Mouse (Mus musculus) intestine, embryonic 16.5 days (tissue): Measurements from ENCODE around the gene Shisa6. TPM values are rescaled to one million over a fixed set of nuclear protein-coding genes. Genes with fewer than 3 reads are reported as not detected.
A peak's percentile ranks its signal among the peaks of the same experiment; 100 is the strongest.

ENCODE experiments used
- ATAC-seq: fragments of 200-750 bp; cut with Nextera tagmentation; 2 replicates; pipeline ENCODE4 v1.8.0; 2017; ENCODE audit warnings: moderate TSS enrichment, moderate library complexity
- H3K27ac ChIP-seq: fragments of 300-500 bp; sonication (generic); 2 replicates; pipeline ENCODE4 v1.5.1; 2014; ENCODE audit warnings: mild to moderate bottlenecking, low read length
- H3K27me3 ChIP-seq: fragments of 300-500 bp; sonication (generic); replicated peaks from 2 replicates; pipeline ENCODE4 v1.6.1; 2014; ENCODE audit warnings: low read length, control low read depth, mixed read lengths; ENCODE audit not compliant: control insufficient read depth, insufficient read depth
- H3K36me3 ChIP-seq: fragments of 300-500 bp; sonication (generic); 2 replicates; pipeline ENCODE4 v1.6.1; 2014; ENCODE audit warnings: low read length, control low read depth; ENCODE audit not compliant: control insufficient read depth, insufficient read depth
- H3K4me1 ChIP-seq: fragments of 300-500 bp; sonication (generic); 2 replicates; pipeline ENCODE4 v1.6.1; 2014; ENCODE audit warnings: low read length, control low read depth, mixed read lengths; ENCODE audit not compliant: control insufficient read depth, insufficient read depth
- H3K4me2 ChIP-seq: fragments of 300-500 bp; sonication (generic); 2 replicates; pipeline ENCODE4 v1.6.1; 2014; ENCODE audit warnings: low read depth, low read length, control low read depth
- H3K4me3 ChIP-seq: fragments of 300-500 bp; sonication (generic); 2 replicates; pipeline ENCODE4 v1.5.1; 2014; ENCODE audit warnings: mild to moderate bottlenecking, low read length
- H3K9ac ChIP-seq: fragments of 300-500 bp; sonication (generic); 2 replicates; pipeline ENCODE4 v1.6.1; 2014; ENCODE audit warnings: low read depth, low read length
- H3K9me3 ChIP-seq: fragments of 300-500 bp; sonication (generic); 2 replicates; pipeline ENCODE4 v1.6.1; 2016; ENCODE audit warnings: low read length, control low read depth; ENCODE audit not compliant: control insufficient read depth
- WGBS: fragments of 180-500 bp; shearing (Covaris S2); extraction: QIAGEN DNeasy Blood & Tissue Kit; methylation state at CpG from one replicate; pipeline ENCODE4 v1.1.7; 2014; 5-methylcytosine and 5-hydroxymethylcytosine counted together
- polyA plus RNA-seq: library from polyadenylated mRNA; unstranded; fragments of >200 nt; fragmentation: Nextera tagmentation; extraction: Ambion mirVana; gene quantifications from 2 replicates; pipeline ENCODE4 v1.2.1, GENCODE M21; 2015

Shisa6 gene
- polyA plus RNA-seq, 1 experiment from 2014 or later, result 0.06 TPM

- Histone ChIP-seq H3K27me3 (peaks cover 50% of the 10 kb centered on the region), H3K27ac (no peak overlapping the region), H3K36me3 (no peaks in the 10 kb centered on the region)
Measured at GRCm38 (mm10) chr11:66528146-66528545, 2.4 kb upstream of the Shisa6 start.

GRCm38 (mm10) chr11:66527343-66527742 is 1.6 kb upstream of the Shisa6 start:
- Histone ChIP-seq H3K27me3 (peaks cover 58% of the 10 kb centered on the region), H3K36me3 (no peaks in the 10 kb centered on the region), H3K9me3 (no peaks in the 10 kb centered on the region), H3K4me3 (no peak overlapping the region), H3K9ac (no peak overlapping the region), H3K27ac (no peak overlapping the region), H3K4me1 (peaks cover 9% of the 10 kb centered on the region), H3K4me2 (no peak overlapping the region)
- WGBS, result 2% methylated on average over 5 of the region's 5 CpGs
- no peak for ATAC-seq

More at GRCm38 (mm10) chr11:66528146-66528545, 2.4 kb upstream of the Shisa6 start:
- no peak for ATAC-seq
- Histone ChIP-seq H3K4me3 (no peak overlapping the region), H3K4me1 (peaks cover 9% of the 10 kb centered on the region), H3K4me2 (no peak overlapping the region), H3K9ac (no peak overlapping the region), H3K9me3 (no peaks in the 10 kb centered on the region)

DNA sequence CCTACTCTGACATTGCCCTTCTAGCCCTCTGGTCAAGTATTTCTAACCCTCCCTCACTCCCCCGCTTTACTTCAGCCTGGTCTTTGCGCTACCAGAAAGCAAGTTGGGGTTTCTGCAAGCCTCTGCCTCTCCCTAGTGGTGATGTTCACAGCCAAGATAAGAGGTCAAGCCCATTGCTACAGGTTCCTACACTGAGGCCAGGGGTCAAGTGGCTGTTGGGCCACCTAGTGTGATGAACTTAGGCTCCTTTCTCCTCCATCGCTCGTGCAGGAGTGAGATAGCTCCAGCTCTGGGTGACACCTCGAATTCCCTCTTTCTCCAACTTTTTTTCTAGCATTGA is 1.2 kb upstream of the Shisa6 start:
- no peaks in the 10 kb centered on the region for H3K36me3 ChIP-seq
- H3K4me2 ChIP-seq, result peak overlapping the region; percentile 97
- peak overlapping the region; percentile 60 for H3K4me3 ChIP-seq
- H3K9me3 ChIP-seq, result no peaks in the 10 kb centered on the region
- peaks cover 60% of the 10 kb centered on the region for H3K27me3 ChIP-seq
- no peak overlapping the region for H3K9ac ChIP-seq
- no peak overlapping the region for H3K27ac ChIP-seq
- H3K4me1 ChIP-seq, result peaks cover 9% of the 10 kb centered on the region
- ATAC-seq, result peak; percentile 42
- WGBS, result 5% methylated on average over 5 of the region's 5 CpGs

- Histone ChIP-seq H3K27me3 (peaks cover 60% of the 10 kb centered on the region), H3K4me2 (peak overlapping the region; percentile 97), H3K9me3 (no peaks in the 10 kb centered on the region), H3K36me3 (no peaks in the 10 kb centered on the region), H3K9ac (peak overlapping the region; percentile 54), H3K4me3 (peak overlapping the region; percentile 60), H3K27ac (no peak overlapping the region), H3K4me1 (peaks cover 9% of the 10 kb centered on the region)
- ATAC-seq, result peak; percentile 77
- WGBS, result under 1% methylated on average over 106 of the region's 126 CpGs
Measured at GRCm38 (mm10) chr11:66526046-66526980, 549 bp upstream of the Shisa6 start.

GRCm38 (mm10) chr11:66524251-66524650 is 1.5 kb downstream of the Shisa6 start:
- H3K27me3 ChIP-seq, result peaks cover 58% of the 10 kb centered on the region
- no peak overlapping the region for H3K4me2 ChIP-seq
- H3K4me1 ChIP-seq, result peaks cover 9% of the 10 kb centered on the region
- H3K4me3 ChIP-seq, result no peak overlapping the region
- no peaks in the 10 kb centered on the region for H3K9me3 ChIP-seq
- ATAC-seq, result no peak
- no peak overlapping the region for H3K27ac ChIP-seq
- H3K9ac ChIP-seq, result no peak overlapping the region
- WGBS, result 54% methylated on average over 4 of the region's 4 CpGs
- H3K36me3 ChIP-seq, result no peaks in the 10 kb centered on the region

DNA sequence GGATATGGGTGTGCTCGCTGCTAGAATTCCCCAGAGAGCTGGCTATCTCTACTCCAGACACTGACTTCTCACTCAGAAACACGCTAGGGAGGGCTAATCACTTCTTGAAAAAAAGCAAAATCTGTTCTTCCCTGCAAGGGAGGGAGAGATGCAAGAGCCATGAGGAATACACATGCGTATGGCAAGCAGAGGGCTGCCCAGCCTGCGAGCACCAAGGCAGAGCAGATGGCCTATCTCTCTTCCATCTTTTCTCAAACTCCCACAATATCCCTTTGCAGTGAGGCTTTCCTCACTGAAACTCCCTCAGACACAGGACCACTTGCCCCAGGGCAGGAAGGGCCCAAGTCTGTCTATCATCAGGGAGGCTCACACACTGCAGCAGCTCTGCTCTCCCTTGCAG is 3.4 kb downstream of the Shisa6 start:
- peaks cover 51% of the 10 kb centered on the region for H3K27me3 ChIP-seq
- ATAC-seq, result no peak

GRCm38 (mm10) chr11:66519386-66519785 is 6.4 kb downstream of the Shisa6 start:
- H3K4me3 ChIP-seq, result no peak overlapping the region
- H3K4me2 ChIP-seq, result no peak overlapping the region
- no peak overlapping the region for H3K27ac ChIP-seq
- 71% methylated on average over 6 of the region's 6 CpGs for WGBS
- ATAC-seq, result no peak
- H3K9ac ChIP-seq, result no peak overlapping the region
- no peaks in the 10 kb centered on the region for H3K4me1 ChIP-seq
- no peaks in the 10 kb centered on the region for H3K9me3 ChIP-seq
- H3K36me3 ChIP-seq, result no peaks in the 10 kb centered on the region
- H3K27me3 ChIP-seq, result peaks cover 22% of the 10 kb centered on the region

More for the DNA sequence above, 3.4 kb downstream of the Shisa6 start:
- H3K9ac ChIP-seq, result no peak overlapping the region
- WGBS, result 74% methylated on average over 4 of the region's 4 CpGs
- no peaks in the 10 kb centered on the region for H3K36me3 ChIP-seq
- H3K4me3 ChIP-seq, result no peak overlapping the region
- peaks cover 9% of the 10 kb centered on the region for H3K4me1 ChIP-seq
- no peaks in the 10 kb centered on the region for H3K9me3 ChIP-seq
- no peak overlapping the region for H3K4me2 ChIP-seq
- H3K27ac ChIP-seq, result no peak overlapping the region

DNA sequence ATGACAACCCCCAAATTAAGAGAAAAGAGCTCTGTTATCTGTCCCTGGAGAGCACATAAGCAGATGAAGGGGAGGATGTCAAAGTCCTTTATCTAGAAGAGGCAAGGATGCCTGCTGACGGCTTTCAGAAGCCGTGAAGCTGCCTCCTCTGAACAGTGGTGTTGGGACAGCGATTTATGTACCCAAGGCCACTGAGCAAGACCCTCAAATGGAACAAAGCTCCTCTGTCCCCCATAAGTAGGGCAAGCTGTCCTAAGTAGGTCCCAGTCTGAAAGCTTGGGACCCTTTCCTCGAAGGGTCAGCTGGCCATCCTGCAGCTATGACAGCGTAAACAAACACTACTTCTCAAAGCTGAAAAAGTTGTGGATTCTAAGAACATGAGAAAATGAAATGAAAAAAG is 11.4 kb downstream of the Shisa6 start:
- no peak overlapping the region for H3K4me3 ChIP-seq
- no peak overlapping the region for H3K9ac ChIP-seq
- no peaks in the 10 kb centered on the region for H3K9me3 ChIP-seq
- ATAC-seq, result no peak
- H3K27ac ChIP-seq, result no peak overlapping the region
- 67% methylated on average over 5 of the region's 5 CpGs for WGBS
- no peaks in the 10 kb centered on the region for H3K36me3 ChIP-seq
- H3K27me3 ChIP-seq, result no peaks in the 10 kb centered on the region
- no peaks in the 10 kb centered on the region for H3K4me1 ChIP-seq
- H3K4me2 ChIP-seq, result no peak overlapping the region

GRCm38 (mm10) chr11:66500951-66501350 is 24.8 kb downstream of the Shisa6 start:
- Histone ChIP-seq H3K4me2 (no peak overlapping the region), H3K9ac (no peak overlapping the region), H3K4me1 (no peaks in the 10 kb centered on the region), H3K36me3 (no peaks in the 10 kb centered on the region), H3K27me3 (no peaks in the 10 kb centered on the region), H3K27ac (no peak overlapping the region), H3K4me3 (no peak overlapping the region), H3K9me3 (no peaks in the 10 kb centered on the region)
- 74% methylated on average over 2 of the region's 2 CpGs for WGBS
- ATAC-seq, result no peak
